Mouse (Mus musculus): ENCODE results near the gene Dnah7a. TPM values are rescaled to one million over a fixed set of nuclear protein-coding genes. Genes with fewer than 3 reads are reported as not detected.
A peak's percentile ranks its signal among the peaks of the same experiment; 100 is the strongest.
"Not testable (repeated sequence)": the region's sequence is repeated elsewhere in the genome, so short reads cannot be mapped to it uniquely, and the experiment has no call there.

Dnah7a gene
- total RNA-seq, 4 experiments from 2014 or later = 0.03 to 0.17 TPM; not detected in 2

- DNase-seq (ENCODE audit: low spot score) = no peak
These were observed 2.4 kb downstream of the Dnah7a start for GRCm38 (mm10) chr1:53704164-53704563.

GRCm38 (mm10) chr1:53664268-53664667, 42.3 kb downstream of the Dnah7a start:
- not testable (repeated sequence) for DNase-seq (ENCODE audit: low spot score)

DNA sequence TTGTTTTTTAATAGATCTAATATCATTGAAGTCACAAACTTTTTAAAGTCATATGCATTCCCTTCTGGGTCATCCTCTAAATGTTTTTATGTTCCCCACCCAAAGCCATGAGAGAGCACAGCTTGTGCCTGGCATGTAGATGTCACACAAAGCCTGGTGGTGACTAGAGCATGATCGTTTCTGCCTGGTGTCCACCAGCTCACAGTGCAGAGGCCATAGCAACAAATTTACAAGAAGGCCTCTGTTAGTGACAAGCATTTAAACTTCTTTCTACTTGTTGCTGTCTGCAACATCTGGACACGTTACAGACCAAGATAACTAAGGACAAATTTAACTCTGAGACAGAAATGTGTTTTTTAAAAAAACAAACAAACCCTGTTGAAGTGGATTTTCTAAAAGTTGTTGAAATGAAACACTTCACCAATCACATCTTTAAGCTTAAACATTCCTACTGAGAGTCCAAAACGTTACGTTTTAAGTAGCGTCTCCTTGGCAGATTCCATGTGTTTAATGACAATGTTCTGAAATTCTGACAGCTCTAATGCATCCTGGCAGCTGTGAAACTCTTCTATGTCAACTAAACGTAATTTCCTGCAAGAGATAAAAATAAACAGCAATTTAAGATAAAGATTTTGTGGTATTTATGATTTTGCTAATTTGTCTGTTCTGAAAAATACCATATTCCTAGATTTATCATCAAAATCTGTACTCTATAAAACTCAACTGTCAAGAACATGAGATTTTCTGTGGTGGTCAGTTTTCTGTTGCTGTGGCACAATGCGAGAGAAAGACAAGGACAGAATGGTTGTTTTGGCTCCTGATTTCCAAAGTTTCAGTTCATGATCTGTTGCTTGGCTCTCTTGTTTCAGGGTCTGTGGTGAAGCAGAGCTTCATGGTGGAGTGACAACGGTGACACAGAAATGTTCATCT, 66.5 kb downstream of the Dnah7a start:
- DNase-seq (ENCODE audit: low spot score) = no peak

GRCm38 (mm10) chr1:53635641-53636040, 70.9 kb downstream of the Dnah7a start:
- not testable (repeated sequence) for DNase-seq (ENCODE audit: low spot score)

DNA sequence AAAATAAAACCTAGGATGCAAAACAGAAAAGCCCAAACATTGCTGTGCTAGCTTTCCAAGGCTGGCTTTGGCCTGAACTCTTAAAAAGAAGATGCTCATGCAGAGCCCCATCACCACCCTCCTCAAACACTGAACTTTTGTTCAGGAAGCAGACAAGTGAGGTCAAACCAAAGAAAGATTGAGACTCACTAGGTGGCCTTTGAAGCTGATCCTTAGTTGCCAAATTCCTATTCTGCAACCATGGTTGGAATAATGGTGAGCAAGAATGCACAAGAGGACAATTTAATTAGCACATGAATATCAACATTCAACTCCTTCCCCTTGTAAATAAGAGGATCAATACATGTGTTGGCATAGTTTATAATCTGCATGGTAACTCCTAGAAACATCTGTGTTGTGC, 74.5 kb downstream of the Dnah7a start:
- not testable (repeated sequence) for DNase-seq (ENCODE audit: low spot score)

DNA sequence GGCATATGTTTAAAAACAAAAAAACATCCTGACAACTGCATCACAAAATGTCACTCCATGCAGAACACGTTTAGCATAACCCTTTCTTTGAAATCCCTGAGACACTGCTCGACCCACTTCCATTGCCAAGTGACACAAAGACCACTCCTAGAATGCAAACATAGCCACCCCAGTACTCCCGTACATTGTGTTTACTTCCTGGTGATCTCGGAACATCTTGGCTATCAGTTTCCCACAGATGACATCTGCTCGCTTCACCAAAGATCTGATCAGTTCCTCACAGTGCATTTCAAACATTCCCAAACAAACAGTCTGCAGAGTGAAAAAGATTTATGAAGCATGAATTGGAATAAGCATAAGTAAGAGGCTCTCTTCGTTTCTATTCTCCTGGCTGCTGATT, 76.6 kb downstream of the Dnah7a start:
- no peak for DNase-seq (ENCODE audit: low spot score)

DNA sequence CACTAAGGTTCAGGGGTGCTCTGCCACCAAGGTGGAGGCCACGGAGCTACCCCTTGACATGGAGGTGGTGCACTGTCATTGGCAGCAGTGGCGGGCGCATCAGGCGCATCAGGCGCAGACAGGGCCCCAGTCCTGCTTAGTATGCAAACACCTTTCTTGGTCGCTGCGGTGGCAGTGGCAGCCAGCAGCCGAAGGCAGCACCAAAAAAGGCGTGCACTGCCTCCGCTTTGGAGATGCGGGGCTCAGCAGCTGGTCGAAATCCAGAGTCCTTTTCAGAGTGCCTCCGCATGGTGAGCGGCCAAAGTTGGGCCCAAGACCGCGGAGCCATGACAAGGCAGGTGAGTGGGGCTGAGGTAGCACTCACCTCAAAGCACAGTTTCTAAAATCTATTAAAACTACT, 93.1 kb downstream of the Dnah7a start:
- DNase-seq (ENCODE audit: low spot score) = no peak

DNA sequence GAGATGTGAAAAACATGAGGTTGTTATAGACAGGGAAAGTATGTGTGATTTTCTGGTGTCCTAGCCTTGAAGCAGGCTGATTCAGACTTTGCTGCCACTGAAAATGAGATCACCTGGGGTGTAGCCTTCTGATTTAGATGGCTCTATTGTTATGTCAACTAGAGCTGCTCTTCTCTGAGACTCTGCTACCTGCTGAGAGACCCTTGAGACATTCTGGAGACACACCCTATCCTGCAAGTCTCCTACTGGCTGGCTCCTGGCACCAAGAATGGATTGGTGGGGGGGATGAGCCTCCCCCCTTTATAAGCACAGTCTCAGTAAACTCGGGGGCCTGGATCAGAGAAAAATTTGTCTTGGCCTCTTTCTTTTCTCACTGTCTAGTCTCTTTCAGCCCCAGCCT, 125.3 kb downstream of the Dnah7a start:
- not testable (repeated sequence) for DNase-seq (ENCODE audit: low spot score)

DNA sequence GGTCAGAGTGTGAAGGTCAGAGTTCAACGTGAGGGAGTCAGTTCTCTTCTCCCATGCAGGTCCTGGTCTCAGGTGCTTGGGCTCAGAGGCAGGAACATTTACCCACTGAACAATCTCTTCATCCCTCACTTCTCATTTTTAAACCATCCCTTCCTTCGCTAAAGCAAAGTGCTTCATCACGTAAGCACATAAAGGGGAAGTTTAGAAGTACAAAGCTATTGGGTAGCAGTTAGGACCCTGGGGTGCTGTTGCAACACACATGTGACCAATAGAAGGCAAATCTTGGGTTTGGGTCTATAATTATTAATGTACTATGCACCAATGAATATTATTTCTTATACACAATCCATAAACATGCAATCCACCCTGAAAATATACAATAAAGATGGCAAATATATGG, 148.7 kb downstream of the Dnah7a start:
- not testable (repeated sequence) for DNase-seq (ENCODE audit: low spot score)

DNA sequence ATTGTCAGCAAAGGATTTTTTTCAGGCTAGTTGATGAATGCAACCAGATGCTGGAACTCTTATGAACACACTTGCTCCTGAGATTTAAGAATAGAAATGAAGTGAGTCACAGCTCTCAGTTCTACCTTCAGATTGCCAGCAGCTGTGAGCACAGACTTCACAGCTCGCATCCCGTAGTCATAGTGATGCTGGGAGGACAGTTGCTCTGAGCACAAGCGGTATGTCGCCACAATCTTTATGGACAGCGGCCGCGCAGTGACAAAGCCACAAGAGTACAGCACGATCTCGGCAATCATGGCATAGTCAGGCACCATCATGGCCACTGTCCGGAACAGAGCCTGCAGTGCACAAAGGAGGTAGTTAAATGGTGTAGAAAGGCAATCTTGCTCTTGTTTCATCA, 159.6 kb downstream of the Dnah7a start:
- DNase-seq (ENCODE audit: low spot score) = not testable (repeated sequence)

GRCm38 (mm10) chr1:53538356-53538755, 168.2 kb downstream of the Dnah7a start:
- not testable (repeated sequence) for DNase-seq (ENCODE audit: low spot score)

DNA sequence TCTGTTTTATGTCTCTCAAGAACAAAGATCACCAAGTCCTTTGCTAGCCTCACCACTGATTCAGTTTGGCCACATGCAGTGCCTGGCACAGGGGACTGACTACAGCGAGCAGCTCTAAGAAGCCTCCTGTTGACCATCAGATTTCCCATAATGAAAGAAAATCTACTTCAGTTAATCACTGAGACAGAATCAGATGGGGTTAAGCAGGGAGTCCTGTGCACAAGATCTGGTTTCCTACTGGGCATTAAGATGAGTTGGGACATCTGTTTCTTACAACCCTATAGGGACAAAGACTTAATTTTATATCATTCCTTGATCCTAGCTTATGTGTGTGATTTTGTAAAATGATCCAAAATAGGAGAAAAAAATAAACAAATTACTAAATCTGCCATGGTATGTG, 171.8 kb downstream of the Dnah7a start:
- not testable (repeated sequence) for DNase-seq (ENCODE audit: low spot score)

DNA sequence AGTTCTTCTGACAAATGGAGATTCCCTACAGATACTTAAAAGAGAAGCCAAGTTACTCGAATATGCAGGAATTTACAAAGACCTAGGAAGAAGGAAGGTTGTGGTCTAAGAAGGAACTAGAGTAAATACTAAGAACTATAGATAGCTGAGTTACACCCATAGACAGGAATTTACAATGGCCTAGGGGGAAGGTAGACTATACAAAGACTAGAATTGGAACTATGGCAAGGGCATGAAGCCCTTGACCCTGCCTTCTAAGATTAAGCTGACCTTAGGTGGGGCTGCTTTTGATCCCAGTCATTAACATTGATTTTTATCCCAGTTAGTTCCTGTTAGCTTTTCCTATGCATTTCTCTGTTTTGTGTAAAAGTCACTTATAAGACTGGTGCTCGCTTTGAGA, 180.6 kb downstream of the Dnah7a start:
- DNase-seq (ENCODE audit: low spot score) = not testable (repeated sequence)

DNA sequence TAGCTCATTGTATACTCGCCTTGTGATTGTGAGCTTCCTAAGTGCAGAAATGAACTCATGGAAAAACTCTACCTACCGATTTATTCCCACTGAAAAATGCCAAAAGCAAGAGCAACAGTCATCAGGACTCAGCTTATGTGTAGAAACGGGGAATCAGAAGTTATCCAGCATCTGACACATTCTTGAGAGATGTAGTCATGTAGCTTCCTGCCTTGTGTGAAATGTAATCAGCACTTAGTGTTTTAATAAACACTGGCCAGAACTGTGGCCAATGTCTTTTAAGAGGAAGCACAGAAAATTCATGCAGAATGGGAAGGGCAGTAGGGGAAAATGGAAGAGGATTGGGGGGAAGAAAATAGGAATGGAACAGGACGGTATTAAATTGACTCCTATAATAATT, 232.9 kb downstream of the Dnah7a start:
- DNase-seq (ENCODE audit: low spot score) = no peak

- DNase-seq (ENCODE audit: low spot score) = not testable (repeated sequence)
These were observed 234.5 kb downstream of the Dnah7a start for GRCm38 (mm10) chr1:53472084-53472483.

DNA sequence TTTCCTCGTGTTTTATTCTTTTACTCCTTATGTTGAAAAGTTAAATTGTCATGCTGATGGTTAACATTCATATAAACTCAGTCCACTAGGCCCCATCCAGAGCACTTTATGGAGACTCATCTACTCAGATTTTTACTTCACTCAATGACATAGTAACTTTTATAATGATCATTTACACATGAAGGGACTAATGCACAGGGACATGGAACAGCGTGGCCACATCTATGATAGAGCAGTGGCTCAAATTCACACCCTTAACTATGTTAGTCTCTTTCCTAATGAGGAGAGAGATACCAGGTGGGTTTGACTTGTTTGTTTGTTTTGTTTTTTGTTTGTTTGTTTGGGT, 239.3 kb downstream of the Dnah7a start:
- no peak for DNase-seq (ENCODE audit: low spot score)

DNA sequence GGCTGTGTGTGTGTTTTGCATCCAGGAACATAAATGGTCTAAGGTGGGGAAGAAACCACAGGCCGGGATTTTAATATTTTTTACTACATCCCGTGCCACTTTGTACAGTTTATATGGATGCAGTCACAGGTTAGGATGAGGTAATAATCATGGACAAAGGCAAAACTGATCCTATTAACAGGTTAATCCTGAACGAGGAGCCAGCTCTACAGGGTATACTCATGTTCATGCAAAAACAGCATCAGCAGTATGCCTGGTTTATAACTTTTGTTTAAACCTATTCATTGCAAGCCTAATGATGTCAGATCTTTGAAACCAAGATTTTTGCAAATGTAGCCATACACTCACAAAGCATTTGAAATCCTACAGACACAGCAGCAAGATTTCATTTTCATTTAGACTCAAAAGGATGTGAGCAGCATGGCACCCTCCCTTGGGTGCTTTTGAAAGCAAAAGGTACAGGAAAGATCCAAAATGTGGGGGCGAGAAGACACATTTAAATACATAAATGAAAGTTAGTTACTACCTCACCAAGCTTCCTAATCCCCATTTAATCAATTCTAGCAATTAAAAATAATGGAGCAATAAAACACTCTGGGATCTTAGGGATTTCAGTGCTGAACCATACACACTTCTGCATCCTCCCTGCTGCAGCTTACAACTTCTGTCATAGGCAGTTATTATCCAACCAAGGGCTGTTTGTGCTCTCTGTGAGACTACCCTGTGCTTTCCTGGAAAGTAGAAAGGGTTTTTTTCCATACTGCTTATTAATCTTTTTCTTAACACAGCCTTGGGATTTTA, 239.9 kb downstream of the Dnah7a start:
- not testable (repeated sequence) for DNase-seq (ENCODE audit: low spot score)

- DNase-seq (ENCODE audit: low spot score) = not testable (repeated sequence)
These were observed 267.4 kb downstream of the Dnah7a start for GRCm38 (mm10) chr1:53439173-53439572.

DNA sequence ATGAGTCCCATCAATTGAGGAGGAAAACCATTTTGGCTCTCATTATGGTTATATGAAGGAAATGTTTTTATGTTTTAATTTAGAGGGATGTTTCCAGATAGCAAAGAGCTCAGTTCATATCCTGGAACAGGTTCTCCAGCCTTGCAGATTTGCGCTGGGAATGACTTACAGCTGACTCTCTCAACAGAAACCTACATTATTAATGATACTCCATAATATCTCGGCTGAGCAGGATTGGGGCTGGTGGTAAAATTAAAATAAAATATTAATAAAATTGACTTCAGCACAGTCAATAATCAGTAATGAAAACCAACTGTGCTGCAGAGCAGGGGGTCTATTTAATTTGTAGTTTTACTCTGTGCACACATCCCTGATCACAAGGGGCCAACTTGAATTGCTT, 274.2 kb downstream of the Dnah7a start:
- DNase-seq (ENCODE audit: low spot score) = not testable (repeated sequence)

DNA sequence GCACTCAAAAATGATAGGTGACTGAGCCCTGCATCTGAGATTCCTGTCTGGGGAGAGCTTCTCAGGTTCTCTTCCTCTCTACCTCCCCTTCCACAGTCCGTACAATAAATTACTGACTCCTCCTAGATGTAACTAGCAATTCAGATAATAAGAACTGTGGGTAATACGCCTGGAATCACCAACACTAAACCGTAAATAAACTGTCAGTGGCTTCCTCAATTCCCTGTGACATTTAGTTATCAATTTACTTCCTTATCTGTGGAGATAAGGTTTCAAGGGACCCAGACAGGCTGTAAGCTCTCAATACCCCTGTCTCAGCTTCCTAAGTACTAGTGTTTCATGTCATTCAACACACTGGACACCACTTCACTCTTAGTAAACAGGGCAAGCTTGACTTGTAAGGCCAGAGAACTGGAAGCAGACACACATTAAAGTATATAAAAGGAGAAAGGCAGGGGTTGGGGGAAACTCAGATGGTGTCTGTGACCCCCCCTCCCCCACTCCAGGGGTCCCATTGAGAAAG, 300.7 kb downstream of the Dnah7a start:
- no peak for DNase-seq (ENCODE audit: low spot score)

GRCm38 (mm10) chr1:53393936-53394760, 312.4 kb downstream of the Dnah7a start:
- DNase-seq (ENCODE audit: low spot score) = peak; percentile 2
